Mouse (Mus musculus): ENCODE measurements around the gene Mctp2. TPM values are rescaled to one million over a fixed set of nuclear protein-coding genes. Genes with fewer than 3 reads are reported as not detected.

Gene Mctp2
- polyA plus RNA-seq, 1 experiment from 2014 or later, result 0.79 TPM

- 74% methylated on average over 17 of the region's 17 CpGs for WGBS
- H3K9me3 ChIP-seq (replicated peaks), result no peaks in the 10 kb centered on the region
- no peak for DNase-seq (ENCODE audit: low spot score)
- H3K27ac ChIP-seq, result no peak overlapping the region
- no peak overlapping the region for H3K4me3 ChIP-seq
- H3K27me3 ChIP-seq (ENCODE audit: low read depth, poor library complexity, severe bottlenecking), result no peaks in the 10 kb centered on the region
- H3K4me1 ChIP-seq, result peaks cover 52% of the 10 kb centered on the region
- H3K36me3 ChIP-seq, result no peaks in the 10 kb centered on the region
These were observed 160.5 kb downstream of the Mctp2 start for GRCm38 (mm10) chr7:72145726-72146520.

GRCm38 (mm10) chr7:72138701-72139100 is 167.7 kb downstream of the Mctp2 start:
- H3K4me1 ChIP-seq, result no peaks in the 10 kb centered on the region
- H3K9me3 ChIP-seq (replicated peaks), result no peaks in the 10 kb centered on the region
- H3K27me3 ChIP-seq (ENCODE audit: low read depth, poor library complexity, severe bottlenecking), result no peaks in the 10 kb centered on the region
- no peak overlapping the region for H3K4me3 ChIP-seq
- H3K27ac ChIP-seq, result no peak overlapping the region
- no peak for DNase-seq (ENCODE audit: low spot score)
- 96% methylated on average over 4 of the region's 4 CpGs for WGBS
- no peaks in the 10 kb centered on the region for H3K36me3 ChIP-seq

GRCm38 (mm10) chr7:72120986-72121385 is 185.4 kb downstream of the Mctp2 start:
- Histone ChIP-seq H3K27me3 (ENCODE audit: low read depth, poor library complexity, severe bottlenecking) (no peaks in the 10 kb centered on the region), H3K4me3 (no peak overlapping the region), H3K9me3 (replicated peaks) (no peaks in the 10 kb centered on the region), H3K4me1 (no peaks in the 10 kb centered on the region), H3K27ac (no peak overlapping the region), H3K36me3 (no peaks in the 10 kb centered on the region)
- WGBS, result 85% methylated on average over 7 of the region's 7 CpGs
- DNase-seq (ENCODE audit: low spot score), result no peak

DNA sequence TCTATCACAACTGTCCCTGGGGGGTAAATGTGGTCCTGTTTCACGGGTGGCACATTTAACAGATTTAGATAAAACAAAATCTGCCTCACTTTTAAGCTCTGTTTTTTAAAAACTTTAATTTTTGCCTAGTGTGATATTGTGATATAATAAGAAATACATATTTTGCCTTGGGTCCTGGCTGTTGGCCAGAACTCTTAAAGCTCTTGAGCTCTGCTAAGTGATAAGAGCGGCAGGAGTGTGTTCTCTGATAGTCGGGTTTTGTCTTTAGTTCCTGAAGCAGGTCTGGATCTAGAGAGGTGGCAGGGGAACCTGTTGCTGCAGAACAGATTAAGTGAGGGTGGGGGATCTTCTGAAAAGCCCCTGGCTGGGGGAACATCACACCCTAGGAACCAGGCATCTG is 186.7 kb downstream of the Mctp2 start:
- Histone ChIP-seq H3K9me3 (replicated peaks) (no peaks in the 10 kb centered on the region), H3K36me3 (no peaks in the 10 kb centered on the region), H3K27ac (no peak overlapping the region), H3K27me3 (ENCODE audit: low read depth, poor library complexity, severe bottlenecking) (no peaks in the 10 kb centered on the region), H3K4me3 (no peak overlapping the region), H3K4me1 (no peaks in the 10 kb centered on the region)
- DNase-seq (ENCODE audit: low spot score), result no peak
- 89% methylated on average over 3 of the region's 3 CpGs for WGBS

DNA sequence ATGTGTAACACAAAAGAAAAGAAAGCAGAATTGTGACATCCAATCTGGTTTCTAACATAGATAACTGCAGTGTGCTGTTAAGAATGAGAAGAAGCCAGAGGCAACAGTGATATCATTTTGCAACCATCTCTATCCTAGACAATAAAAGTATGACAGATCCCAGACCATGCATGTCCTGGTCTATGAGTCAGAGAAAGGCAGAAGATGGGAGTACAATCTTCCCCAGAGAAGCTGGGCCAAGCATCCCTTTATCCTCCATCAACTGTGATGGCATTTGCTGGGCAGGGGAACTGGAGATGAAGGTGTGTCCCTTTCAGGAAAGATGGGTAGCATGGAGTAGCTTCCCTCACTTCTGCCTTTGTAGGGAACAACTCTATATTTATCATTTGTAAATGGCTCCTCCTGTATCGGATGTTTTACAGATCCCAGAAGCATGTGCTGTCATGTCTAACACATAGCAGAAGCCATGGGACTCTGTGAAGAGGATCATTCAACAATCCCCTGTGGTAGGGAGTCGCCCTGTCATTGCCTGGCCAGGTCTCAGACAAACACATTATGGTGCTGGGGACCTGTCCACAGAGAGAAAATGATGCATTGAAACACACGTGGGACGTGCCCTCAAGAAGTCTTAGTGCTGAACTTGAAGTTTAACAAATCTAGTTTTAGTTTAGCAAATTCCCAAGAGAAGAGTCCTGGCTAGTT is 188.9 kb downstream of the Mctp2 start:
- Histone ChIP-seq H3K27ac (no peak overlapping the region), H3K4me3 (no peak overlapping the region), H3K27me3 (ENCODE audit: low read depth, poor library complexity, severe bottlenecking) (no peaks in the 10 kb centered on the region), H3K9me3 (replicated peaks) (no peaks in the 10 kb centered on the region), H3K4me1 (no peaks in the 10 kb centered on the region), H3K36me3 (no peaks in the 10 kb centered on the region)
- WGBS, result 82% methylated on average over 4 of the region's 4 CpGs
- DNase-seq (ENCODE audit: low spot score), result no peak

DNA sequence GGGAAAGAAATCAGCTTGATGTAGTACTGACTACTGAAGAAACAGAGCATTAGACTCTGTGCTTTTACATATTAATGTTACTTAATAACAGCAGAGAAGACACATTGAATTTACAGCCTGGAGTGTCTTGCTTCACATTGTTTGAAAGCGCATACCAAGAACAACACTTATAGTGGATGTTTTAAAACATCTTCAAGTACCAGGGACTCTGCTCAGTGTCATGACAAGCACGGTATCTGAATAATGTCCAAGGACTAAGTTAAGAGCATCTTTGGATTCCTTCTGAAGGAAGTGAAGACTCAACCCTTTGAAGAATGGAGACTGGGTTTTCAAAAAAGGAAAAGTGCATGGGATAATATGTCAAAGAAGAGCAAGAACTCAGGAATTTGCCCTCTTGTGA is 191.3 kb downstream of the Mctp2 start:
- H3K36me3 ChIP-seq, result no peaks in the 10 kb centered on the region
- WGBS, result 96% methylated on average over 2 of the region's 2 CpGs
- no peak for DNase-seq (ENCODE audit: low spot score)
- H3K27me3 ChIP-seq (ENCODE audit: low read depth, poor library complexity, severe bottlenecking), result no peaks in the 10 kb centered on the region
- no peaks in the 10 kb centered on the region for H3K9me3 ChIP-seq (replicated peaks)
- H3K27ac ChIP-seq, result no peak overlapping the region
- no peaks in the 10 kb centered on the region for H3K4me1 ChIP-seq
- no peak overlapping the region for H3K4me3 ChIP-seq

GRCm38 (mm10) chr7:72110578-72110977 is 195.8 kb downstream of the Mctp2 start:
- H3K4me1 ChIP-seq, result no peaks in the 10 kb centered on the region
- no peak overlapping the region for H3K4me3 ChIP-seq
- no peak for DNase-seq (ENCODE audit: low spot score)
- no peaks in the 10 kb centered on the region for H3K9me3 ChIP-seq (replicated peaks)
- WGBS, result 84% methylated on average over 6 of the region's 6 CpGs
- H3K27me3 ChIP-seq (ENCODE audit: low read depth, poor library complexity, severe bottlenecking), result no peaks in the 10 kb centered on the region
- no peaks in the 10 kb centered on the region for H3K36me3 ChIP-seq
- H3K27ac ChIP-seq, result no peak overlapping the region

- H3K4me3 ChIP-seq, result no peak overlapping the region
- H3K36me3 ChIP-seq, result no peaks in the 10 kb centered on the region
- no peak overlapping the region for H3K27ac ChIP-seq
- 89% methylated on average over 3 of the region's 3 CpGs for WGBS
- DNase-seq (ENCODE audit: low spot score), result no peak
- H3K4me1 ChIP-seq, result no peaks in the 10 kb centered on the region
- no peaks in the 10 kb centered on the region for H3K27me3 ChIP-seq (ENCODE audit: low read depth, poor library complexity, severe bottlenecking)
- no peaks in the 10 kb centered on the region for H3K9me3 ChIP-seq (replicated peaks)
These were observed 197.6 kb downstream of the Mctp2 start for GRCm38 (mm10) chr7:72108639-72109399.

GRCm38 (mm10) chr7:72104170-72104569 is 202.2 kb downstream of the Mctp2 start:
- no peaks in the 10 kb centered on the region for H3K27me3 ChIP-seq (ENCODE audit: low read depth, poor library complexity, severe bottlenecking)
- DNase-seq (ENCODE audit: low spot score), result no peak
- H3K4me3 ChIP-seq, result no peak overlapping the region
- H3K36me3 ChIP-seq, result no peaks in the 10 kb centered on the region
- WGBS, result 62% methylated on average over 6 of the region's 6 CpGs
- H3K9me3 ChIP-seq (replicated peaks), result no peaks in the 10 kb centered on the region
- no peak overlapping the region for H3K27ac ChIP-seq
- no peaks in the 10 kb centered on the region for H3K4me1 ChIP-seq

DNA sequence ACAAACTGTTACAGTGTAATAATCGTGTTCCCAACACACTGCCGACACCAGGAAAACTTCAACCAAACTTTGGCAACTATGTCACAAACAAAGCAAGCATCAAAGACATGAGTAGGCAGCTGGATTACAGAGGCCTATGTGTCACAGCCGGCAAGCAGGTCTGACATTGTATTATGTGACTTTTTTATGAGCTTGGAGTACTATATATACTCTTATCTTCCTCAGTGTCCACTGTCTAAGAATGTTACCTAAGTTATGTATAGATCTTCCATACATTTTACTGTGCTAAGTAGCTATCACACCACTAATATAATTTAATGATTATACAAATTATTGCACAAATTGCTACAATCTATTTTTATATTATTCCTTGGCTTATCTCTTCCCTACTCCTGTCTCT is 202.8 kb downstream of the Mctp2 start:
- no peaks in the 10 kb centered on the region for H3K4me1 ChIP-seq
- WGBS, result 85% methylated on average over 3 of the region's 3 CpGs
- H3K27me3 ChIP-seq (ENCODE audit: low read depth, poor library complexity, severe bottlenecking), result no peaks in the 10 kb centered on the region
- H3K36me3 ChIP-seq, result no peaks in the 10 kb centered on the region
- no peaks in the 10 kb centered on the region for H3K9me3 ChIP-seq (replicated peaks)
- no peak overlapping the region for H3K4me3 ChIP-seq
- DNase-seq (ENCODE audit: low spot score), result no peak
- no peak overlapping the region for H3K27ac ChIP-seq

- H3K27me3 ChIP-seq (ENCODE audit: low read depth, poor library complexity, severe bottlenecking), result no peaks in the 10 kb centered on the region
- no peak overlapping the region for H3K4me3 ChIP-seq
- H3K9me3 ChIP-seq (replicated peaks), result no peaks in the 10 kb centered on the region
- 86% methylated on average over 5 of the region's 5 CpGs for WGBS
- H3K36me3 ChIP-seq, result no peaks in the 10 kb centered on the region
- H3K27ac ChIP-seq, result no peak overlapping the region
- DNase-seq (ENCODE audit: low spot score), result no peak
- peaks cover 10% of the 10 kb centered on the region for H3K4me1 ChIP-seq
These were observed 205.7 kb downstream of the Mctp2 start for GRCm38 (mm10) chr7:72100683-72101082.

GRCm38 (mm10) chr7:72098603-72099002 is 207.8 kb downstream of the Mctp2 start:
- H3K27me3 ChIP-seq (ENCODE audit: low read depth, poor library complexity, severe bottlenecking), result no peaks in the 10 kb centered on the region
- DNase-seq (ENCODE audit: low spot score), result no peak
- no peaks in the 10 kb centered on the region for H3K9me3 ChIP-seq (replicated peaks)
- H3K4me1 ChIP-seq, result peaks cover 10% of the 10 kb centered on the region
- no peak overlapping the region for H3K4me3 ChIP-seq
- no peaks in the 10 kb centered on the region for H3K36me3 ChIP-seq
- H3K27ac ChIP-seq, result no peak overlapping the region
- 91% methylated on average over 6 of the region's 6 CpGs for WGBS

- DNase-seq (ENCODE audit: low spot score), result no peak
- Histone ChIP-seq H3K27ac (peak overlapping the region; percentile 76), H3K4me3 (no peak overlapping the region), H3K27me3 (ENCODE audit: low read depth, poor library complexity, severe bottlenecking) (peaks cover under 1% of the 10 kb centered on the region; the same call in 1 of the 2 replicates), H3K36me3 (no peaks in the 10 kb centered on the region), H3K9me3 (replicated peaks) (no peaks in the 10 kb centered on the region), H3K4me1 (peaks cover 10% of the 10 kb centered on the region)
- WGBS, result 89% methylated on average over 1 of the region's 1 CpGs
These were observed 209.4 kb downstream of the Mctp2 start for GRCm38 (mm10) chr7:72096973-72097372.
